Mouse (Mus musculus): ENCODE measurements at regions not wholly inside any gene's neighbourhood (a gene's known extent, or its start where the extent isn't known, plus 50 kb on each side); places are given as distances from the start of the nearest gene placed in this dataset.
"Not testable (repeated sequence)": the region's sequence is repeated elsewhere in the genome, so short reads cannot be mapped to it uniquely, and the experiment has no call there.

GRCm38 (mm10) chr3:57963965-57964364, 116.1 kb upstream of the Pfn2 start:
- DNase-seq (ENCODE audit: low spot score): no peak

- not testable (repeated sequence) for DNase-seq (ENCODE audit: low spot score)
Observed at GRCm38 (mm10) chr3:57970614-57971013, 122.7 kb upstream of the Pfn2 start.

- no peak for DNase-seq (ENCODE audit: low spot score)
Observed at GRCm38 (mm10) chr3:57972469-57973245, 124.8 kb upstream of the Pfn2 start.

GRCm38 (mm10) chr3:57973546-57973945, 125.7 kb upstream of the Pfn2 start:
- no peak for DNase-seq (ENCODE audit: low spot score)

GRCm38 (mm10) chr3:57975379-57975778, 127.5 kb upstream of the Pfn2 start:
- DNase-seq (ENCODE audit: low spot score): no peak

- DNase-seq (ENCODE audit: low spot score): no peak
Observed at GRCm38 (mm10) chr3:57976640-57977229, 128.9 kb upstream of the Pfn2 start.

GRCm38 (mm10) chr3:57988175-57988574, 140.3 kb upstream of the Pfn2 start:
- no peak for DNase-seq (ENCODE audit: low spot score)

- no peak for DNase-seq (ENCODE audit: low spot score)
Observed at GRCm38 (mm10) chr3:57990738-57991137, 142.9 kb upstream of the Pfn2 start.

- no peak for DNase-seq (ENCODE audit: low spot score)
Observed at GRCm38 (mm10) chr3:57998121-57999102, 150.5 kb upstream of the Pfn2 start.

- no peak for DNase-seq (ENCODE audit: low spot score)
Observed at GRCm38 (mm10) chr3:58002792-58003574, 155.1 kb upstream of the Pfn2 start.

- no peak for DNase-seq (ENCODE audit: low spot score)
Observed at GRCm38 (mm10) chr3:58024750-58025392, 177.0 kb upstream of the Pfn2 start.

- no peak for DNase-seq (ENCODE audit: low spot score)
Observed at GRCm38 (mm10) chr3:58049618-58050017, 201.7 kb upstream of the Pfn2 start.

GRCm38 (mm10) chr3:58054726-58055125, 206.8 kb upstream of the Pfn2 start:
- DNase-seq (ENCODE audit: low spot score): no peak

- no peak for DNase-seq (ENCODE audit: low spot score)
Observed at GRCm38 (mm10) chr3:58055181-58055580, 207.3 kb upstream of the Pfn2 start.

GRCm38 (mm10) chr3:58056191-58057063, 208.5 kb upstream of the Pfn2 start:
- no peak for DNase-seq (ENCODE audit: low spot score)

GRCm38 (mm10) chr3:58057064-58057396, 209.2 kb upstream of the Pfn2 start:
- no peak for DNase-seq (ENCODE audit: low spot score)

- DNase-seq (ENCODE audit: low spot score): no peak
Observed at GRCm38 (mm10) chr3:58058134-58058533, 210.3 kb upstream of the Pfn2 start.

- no peak for DNase-seq (ENCODE audit: low spot score)
Observed at GRCm38 (mm10) chr3:58063852-58064549, 216.1 kb upstream of the Pfn2 start.

GRCm38 (mm10) chr3:58071574-58071973, 223.7 kb upstream of the Pfn2 start:
- DNase-seq (ENCODE audit: low spot score): no peak

Data from spleen, adult 12 weeks (tissue).